Mouse (Mus musculus) hindbrain, embryonic 12.5 days (tissue): ENCODE data around the gene Inpp5b. TPM values are rescaled to one million over a fixed set of nuclear protein-coding genes. Genes with fewer than 3 reads are reported as not detected.
A peak's percentile ranks its signal among the peaks of the same experiment; 100 is the strongest.

Experiments used
- ATAC-seq: fragments of 200-750 bp; cut with Nextera tagmentation; 2 replicates; pipeline ENCODE4 v1.8.0; 2017; ENCODE audit warnings: moderate TSS enrichment; ENCODE audit not compliant: low FRiP score
- H3K27ac ChIP-seq: fragments of 300-500 bp; sonication (generic); 2 replicates; pipeline ENCODE4 v1.5.1; 2016; ENCODE audit warnings: mild to moderate bottlenecking
- H3K27me3 ChIP-seq: fragments of 300-500 bp; sonication (generic); 2 replicates; pipeline ENCODE4 v1.6.1; 2016; ENCODE audit warnings: mild to moderate bottlenecking
- H3K36me3 ChIP-seq: fragments of 300-500 bp; sonication (generic); 2 replicates; pipeline ENCODE4 v1.6.1; 2016; ENCODE audit warnings: mild to moderate bottlenecking
- H3K4me1 ChIP-seq: fragments of 300-500 bp; sonication (generic); 2 replicates; pipeline ENCODE4 v1.6.1; 2016
- H3K4me2 ChIP-seq: fragments of 300-500 bp; sonication (generic); replicated peaks from 2 replicates; pipeline ENCODE4 v1.6.1; 2016; ENCODE audit warnings: mild to moderate bottlenecking
- H3K4me3 ChIP-seq: fragments of 300-500 bp; sonication (generic); 2 replicates; pipeline ENCODE4 v1.5.1; 2016; ENCODE audit warnings: mild to moderate bottlenecking
- H3K9ac ChIP-seq: fragments of 300-500 bp; sonication (generic); 2 replicates; pipeline ENCODE4 v1.6.1; 2016; ENCODE audit warnings: mild to moderate bottlenecking, moderate library complexity
- H3K9me3 ChIP-seq: fragments of 300-500 bp; sonication (generic); replicated peaks from 2 replicates; pipeline ENCODE4 v1.6.1; 2016; ENCODE audit warnings: mild to moderate bottlenecking
- WGBS: fragments of 180-500 bp; shearing (Covaris S2); methylation state at CpG from one replicate; pipeline ENCODE4 v1.1.7; 2016; 5-methylcytosine and 5-hydroxymethylcytosine counted together
- polyA plus RNA-seq: library from polyadenylated mRNA; unstranded; fragments of >200 nt; fragmentation: Nextera tagmentation; extraction: Ambion mirVana; gene quantifications from 2 replicates; pipeline ENCODE4 v1.2.1, GENCODE M21; 2016

The Inpp5b gene
- polyA plus RNA-seq, 1 experiment from 2014 or later: 23.7 TPM

GRCm38 (mm10) chr4:124752281-124753199 is 10.9 kb downstream of the Inpp5b start:
- peak overlapping the region; percentile 59 for H3K4me3 ChIP-seq
- peak overlapping the region; percentile 98 for H3K4me2 ChIP-seq
- H3K4me1 ChIP-seq: peaks cover 16% of the 10 kb centered on the region
- ATAC-seq: no peak
- peaks cover 10% of the 10 kb centered on the region for H3K27me3 ChIP-seq
- H3K27ac ChIP-seq: no peak overlapping the region
- no peaks in the 10 kb centered on the region for H3K36me3 ChIP-seq
- H3K9ac ChIP-seq: peak overlapping the region; percentile 77
- H3K9me3 ChIP-seq: no peaks in the 10 kb centered on the region
- WGBS: 20% methylated on average over 15 of the region's 15 CpGs

- Histone ChIP-seq H3K4me3 (no peak overlapping the region), H3K4me1 (peaks cover 16% of the 10 kb centered on the region), H3K27me3 (peaks cover 1% of the 10 kb centered on the region; the same call in 1 of the 2 replicates), H3K36me3 (peaks cover 8% of the 10 kb centered on the region), H3K27ac (no peak overlapping the region), H3K9me3 (no peaks in the 10 kb centered on the region), H3K9ac (no peak overlapping the region), H3K4me2 (no peak overlapping the region)
- no peak for ATAC-seq
- WGBS: 71% methylated on average over 7 of the region's 7 CpGs
Measured at GRCm38 (mm10) chr4:124755526-124755925, 13.9 kb downstream of the Inpp5b start.

- H3K9me3 ChIP-seq: no peaks in the 10 kb centered on the region
- no peak overlapping the region for H3K4me3 ChIP-seq
- 91% methylated on average over 6 of the region's 7 CpGs for WGBS
- no peaks in the 10 kb centered on the region for H3K4me1 ChIP-seq
- H3K27ac ChIP-seq: no peak overlapping the region
- no peak overlapping the region for H3K4me2 ChIP-seq
- no peak for ATAC-seq
- H3K9ac ChIP-seq: no peak overlapping the region
- H3K36me3 ChIP-seq: peaks cover 8% of the 10 kb centered on the region
- H3K27me3 ChIP-seq: no peaks in the 10 kb centered on the region
Measured at GRCm38 (mm10) chr4:124759305-124759811, 17.7 kb downstream of the Inpp5b start.

GRCm38 (mm10) chr4:124761201-124761600 is 19.6 kb downstream of the Inpp5b start:
- ATAC-seq: no peak
- Histone ChIP-seq H3K4me3 (no peak overlapping the region), H3K4me2 (no peak overlapping the region), H3K4me1 (no peaks in the 10 kb centered on the region), H3K27ac (no peak overlapping the region), H3K27me3 (no peaks in the 10 kb centered on the region), H3K9ac (no peak overlapping the region), H3K9me3 (no peaks in the 10 kb centered on the region), H3K36me3 (peaks cover 8% of the 10 kb centered on the region)
- WGBS: 58% methylated on average over 1 of the region's 1 CpGs

DNA sequence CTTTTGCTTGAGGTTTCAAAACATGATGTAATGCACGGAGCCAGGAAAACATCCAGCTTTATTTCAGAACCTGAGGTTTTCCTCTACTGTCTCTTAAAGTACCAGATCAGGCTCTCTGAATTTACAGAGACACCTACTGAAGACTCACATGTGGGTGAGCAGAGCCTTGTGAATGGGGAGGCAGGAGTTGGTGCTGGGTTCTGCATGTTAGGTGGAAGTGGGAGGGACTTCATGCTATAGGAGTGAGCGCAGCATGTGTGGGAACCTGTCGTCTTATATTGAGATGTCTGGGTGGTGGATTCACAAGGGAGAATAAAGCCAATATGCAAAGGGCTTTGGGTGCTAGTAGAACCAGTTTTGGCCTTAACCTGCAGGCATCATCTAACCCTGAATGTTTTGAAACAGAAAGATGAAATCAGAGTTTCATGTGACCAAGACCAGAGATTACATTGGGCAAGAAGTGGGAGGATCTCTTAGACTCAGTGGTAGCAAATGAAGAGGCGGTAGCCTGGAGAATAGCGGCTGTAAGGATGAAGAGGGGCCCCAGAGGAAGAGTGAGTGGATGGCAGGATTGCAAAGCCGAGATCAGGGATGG is 21.3 kb downstream of the Inpp5b start:
- H3K27ac ChIP-seq: no peak overlapping the region
- H3K36me3 ChIP-seq: peaks cover 8% of the 10 kb centered on the region
- H3K4me1 ChIP-seq: no peaks in the 10 kb centered on the region
- ATAC-seq: no peak
- H3K4me3 ChIP-seq: no peak overlapping the region
- no peaks in the 10 kb centered on the region for H3K27me3 ChIP-seq
- no peak overlapping the region for H3K9ac ChIP-seq
- H3K9me3 ChIP-seq: no peaks in the 10 kb centered on the region
- H3K4me2 ChIP-seq: no peak overlapping the region
- WGBS: 89% methylated on average over 6 of the region's 6 CpGs

DNA sequence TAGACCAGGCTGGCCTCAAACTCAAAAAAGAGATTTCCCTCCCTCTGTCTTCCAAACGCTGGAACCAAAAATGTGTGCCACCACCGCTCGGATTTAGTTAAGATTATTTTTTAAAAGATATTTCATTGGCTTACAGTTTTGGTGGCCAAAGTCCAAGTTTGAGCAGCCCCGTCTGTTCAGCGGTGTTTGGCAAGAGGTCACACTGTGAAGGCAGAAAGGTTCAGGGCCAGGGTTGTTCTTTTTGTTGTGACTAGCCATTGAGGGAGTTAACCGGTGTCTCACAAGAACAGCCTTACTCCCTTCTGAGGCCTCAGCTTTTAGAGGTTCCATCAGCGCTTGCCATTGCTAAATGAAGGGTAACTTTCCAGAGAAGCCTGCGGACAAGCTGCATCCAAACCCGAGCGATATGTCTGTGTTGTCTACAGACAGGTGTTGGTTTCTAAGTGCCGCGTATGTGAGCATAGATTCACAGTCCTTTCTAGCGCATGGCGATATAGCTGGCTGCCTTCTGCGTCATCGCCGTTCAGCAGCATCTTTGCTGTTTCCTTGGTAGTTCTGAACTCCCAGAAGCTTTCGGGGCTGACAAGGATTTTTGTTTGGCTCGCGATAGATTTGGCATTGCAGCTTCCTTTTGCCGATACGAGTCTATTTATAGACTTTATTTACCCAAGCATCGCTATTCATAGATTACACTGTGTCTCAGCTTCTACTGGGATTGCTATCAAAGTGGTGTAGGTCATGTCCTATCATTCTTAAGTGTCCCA is 24.3 kb downstream of the Inpp5b start:
- no peaks in the 10 kb centered on the region for H3K4me1 ChIP-seq
- no peaks in the 10 kb centered on the region for H3K9me3 ChIP-seq
- H3K36me3 ChIP-seq: no peaks in the 10 kb centered on the region
- no peak overlapping the region for H3K27ac ChIP-seq
- no peaks in the 10 kb centered on the region for H3K27me3 ChIP-seq
- H3K4me3 ChIP-seq: no peak overlapping the region
- 91% methylated on average over 23 of the region's 23 CpGs for WGBS
- no peak for ATAC-seq
- H3K9ac ChIP-seq: no peak overlapping the region
- no peak overlapping the region for H3K4me2 ChIP-seq

- Histone ChIP-seq H3K36me3 (no peaks in the 10 kb centered on the region), H3K9me3 (no peaks in the 10 kb centered on the region), H3K4me2 (no peak overlapping the region), H3K4me3 (no peak overlapping the region), H3K27me3 (no peaks in the 10 kb centered on the region), H3K4me1 (no peaks in the 10 kb centered on the region), H3K9ac (no peak overlapping the region), H3K27ac (no peak overlapping the region)
- no peak for ATAC-seq
- 92% methylated on average over 2 of the region's 2 CpGs for WGBS
Measured at GRCm38 (mm10) chr4:124766566-124766940, 24.9 kb downstream of the Inpp5b start.

GRCm38 (mm10) chr4:124768963-124769591 is 27.4 kb downstream of the Inpp5b start:
- 85% methylated on average over 13 of the region's 13 CpGs for WGBS
- Histone ChIP-seq H3K4me2 (no peak overlapping the region), H3K36me3 (no peaks in the 10 kb centered on the region), H3K4me3 (no peak overlapping the region), H3K9me3 (no peaks in the 10 kb centered on the region), H3K4me1 (no peaks in the 10 kb centered on the region), H3K27me3 (no peaks in the 10 kb centered on the region), H3K27ac (no peak overlapping the region), H3K9ac (no peak overlapping the region)
- no peak for ATAC-seq

- H3K4me1 ChIP-seq: no peaks in the 10 kb centered on the region
- no peak for ATAC-seq
- 85% methylated on average over 5 of the region's 5 CpGs for WGBS
Measured at GRCm38 (mm10) chr4:124770624-124771023, 29.0 kb downstream of the Inpp5b start.

GRCm38 (mm10) chr4:124772125-124772524 is 30.5 kb downstream of the Inpp5b start:
- Histone ChIP-seq H3K4me3 (no peak overlapping the region), H3K4me2 (no peak overlapping the region), H3K4me1 (no peaks in the 10 kb centered on the region), H3K36me3 (no peaks in the 10 kb centered on the region), H3K27me3 (no peaks in the 10 kb centered on the region), H3K27ac (no peak overlapping the region), H3K9me3 (no peaks in the 10 kb centered on the region), H3K9ac (no peak overlapping the region)
- 74% methylated on average over 4 of the region's 4 CpGs for WGBS
- ATAC-seq: no peak

More at GRCm38 (mm10) chr4:124770624-124771023, 29.0 kb downstream of the Inpp5b start:
- no peak overlapping the region for H3K4me2 ChIP-seq
- H3K36me3 ChIP-seq: no peaks in the 10 kb centered on the region
- H3K9ac ChIP-seq: no peak overlapping the region
- no peaks in the 10 kb centered on the region for H3K9me3 ChIP-seq
- H3K27me3 ChIP-seq: no peaks in the 10 kb centered on the region
- no peak overlapping the region for H3K4me3 ChIP-seq
- H3K27ac ChIP-seq: no peak overlapping the region

DNA sequence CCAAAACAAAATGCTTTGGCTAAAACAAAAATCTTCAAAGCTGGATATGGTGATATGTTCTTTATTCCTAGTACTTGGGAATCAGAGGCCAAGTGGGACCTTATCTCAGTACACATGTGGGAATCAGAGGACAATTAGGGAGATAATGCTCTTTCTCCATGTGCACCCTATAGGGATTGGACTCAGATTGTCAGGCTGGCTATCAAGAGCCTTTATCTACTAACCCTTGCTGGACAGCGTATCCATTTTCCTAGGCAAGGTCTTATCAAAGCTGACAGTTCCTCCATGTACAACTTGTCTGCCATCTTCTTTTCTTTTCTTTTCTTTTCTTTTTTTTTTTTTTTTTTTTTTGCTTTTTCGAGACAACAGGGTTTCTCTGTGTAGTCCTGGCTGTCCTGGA is 31.8 kb downstream of the Inpp5b start:
- Histone ChIP-seq H3K9me3 (no peaks in the 10 kb centered on the region), H3K27ac (no peak overlapping the region), H3K4me3 (no peak overlapping the region), H3K4me1 (no peaks in the 10 kb centered on the region), H3K27me3 (no peaks in the 10 kb centered on the region), H3K36me3 (no peaks in the 10 kb centered on the region), H3K9ac (no peak overlapping the region), H3K4me2 (no peak overlapping the region)
- 70% methylated on average over 2 of the region's 2 CpGs for WGBS
- no peak for ATAC-seq

GRCm38 (mm10) chr4:124773995-124774394 is 32.3 kb downstream of the Inpp5b start:
- H3K4me3 ChIP-seq: no peak overlapping the region
- no peaks in the 10 kb centered on the region for H3K27me3 ChIP-seq
- no peaks in the 10 kb centered on the region for H3K4me1 ChIP-seq
- ATAC-seq: no peak
- no peaks in the 10 kb centered on the region for H3K9me3 ChIP-seq
- H3K4me2 ChIP-seq: no peak overlapping the region
- H3K9ac ChIP-seq: no peak overlapping the region
- peaks cover 1% of the 10 kb centered on the region; the same call in 1 of the 2 replicates for H3K36me3 ChIP-seq
- WGBS: 94% methylated on average over 6 of the region's 6 CpGs
- H3K27ac ChIP-seq: no peak overlapping the region
